Mouse (Mus musculus) Patski (cell line): ENCODE measurements around the gene Gpbp1l1. TPM values are rescaled to one million over a fixed set of nuclear protein-coding genes. Genes with fewer than 3 reads are reported as not detected.
A peak's percentile ranks its signal among the peaks of the same experiment; 100 is the strongest.

ENCODE experiments used
- ATAC-seq: fragments of 100-300 bp; one replicate; pipeline ENCODE4 v1.8.0; 2021
- CTCF ChIA-PET: fragments of 350-600 bp; sonication (Branson Sonifier 250); formaldehyde crosslinking; loops from one replicate; lab custom pipeline; 2022; ENCODE audit warnings: inconsistent platforms; lab: Charles Lee
- POLR2A ChIA-PET: fragments of 350-600 bp; sonication (Branson Sonifier 250); formaldehyde crosslinking; loops from one replicate; lab custom pipeline; 2022; ENCODE audit warnings: antibody characterized with exemption, inconsistent platforms; lab: Charles Lee
- DNase-seq: peaks from one replicate; pipeline ENCODE4 v3.0.0-alpha.2; 2011; ENCODE audit warnings: low read depth, low spot score
- H3K27me3 ChIP-seq: fragments of 371-371 bp; one replicate; pipeline ENCODE4 v1.5.1; 2021
- CTCF ChIP-seq: fragments of 100-300 bp; IDR thresholded peaks from one replicate; pipeline ENCODE4 v1.5.1; 2021
- in situ Hi-C: fragments of 300-500 bp; cut with MboI; formaldehyde crosslinking; loops from 3 replicates; pipeline ENCODE4 v1.11.1; 2018; ENCODE audit warnings: low pct_unique_long_range_greater_than_20kb, mixed read lengths
- polyA plus RNA-seq: library from polyadenylated mRNA; unstranded; gene quantifications from one replicate; pipeline ENCODE4 v1.2.3, GENCODE M21; 2021

Gene Gpbp1l1
- polyA plus RNA-seq, 1 experiment from 2014 or later: 43.9 TPM

DNA sequence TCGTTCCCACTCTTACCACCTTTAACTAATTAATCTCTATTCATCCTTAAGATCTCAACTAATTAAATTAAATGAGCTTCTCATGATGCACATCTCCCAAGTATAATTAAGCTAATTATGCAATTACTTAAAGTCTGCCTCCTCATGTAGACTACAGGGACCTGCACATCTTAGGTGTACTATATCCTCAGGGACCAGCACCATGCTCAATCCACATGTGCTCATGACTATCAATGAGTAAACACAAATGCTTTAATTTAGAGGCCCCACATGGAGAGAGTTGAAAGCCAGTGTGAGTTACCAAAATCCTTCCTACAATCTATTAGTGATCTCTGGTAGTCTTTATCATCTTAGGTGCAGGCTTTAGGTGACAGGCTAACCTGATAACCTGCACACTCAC, 77.7 kb downstream of the Gpbp1l1 start:
- TF ChIP-seq CTCF: no peak
- ATAC-seq (no peak), DNase-seq (no peak)
- in situ Hi-C loops: no loop called here
- H3K27me3 ChIP-seq: no peaks in the 10 kb centered on the region
- ChIA-PET CTCF (interaction anchor here (1.2 kb wide), 1 partner anchor 10 kb away, joined by 3 read pairs; no protein-coding TSS in a partner anchor), POLR2A (no interaction called here)

- ATAC-seq (no peak), DNase-seq (no peak)
- in situ Hi-C loops: no loop called here
- no peaks in the 10 kb centered on the region for H3K27me3 ChIP-seq
- ChIA-PET POLR2A (no interaction called here), CTCF (no interaction called here)
- no peak for TF ChIP-seq CTCF
Measured at GRCm38 (mm10) chr4:116638821-116639220, 81.4 kb downstream of the Gpbp1l1 start.

DNA sequence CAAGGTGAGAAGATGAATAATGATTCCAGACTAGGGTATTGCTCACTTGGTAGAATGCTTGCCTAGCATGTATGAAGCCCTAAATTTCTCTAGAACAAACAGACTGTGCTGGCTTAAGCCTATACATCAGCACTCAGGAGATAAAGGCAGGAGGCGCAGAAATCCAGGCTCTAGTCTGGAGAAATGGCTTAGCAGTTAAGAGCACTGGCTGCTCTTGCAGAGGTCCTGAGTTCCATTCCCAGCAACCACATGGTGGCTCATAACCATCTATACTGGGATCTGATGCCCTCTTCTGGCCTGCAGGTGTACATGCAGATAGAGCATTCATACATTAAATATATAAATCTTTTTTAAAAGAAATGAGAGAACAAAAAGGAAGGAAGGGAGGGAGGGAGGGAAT, 84.6 kb downstream of the Gpbp1l1 start:
- ChIA-PET CTCF (no interaction called here), POLR2A (no interaction called here)
- no peak for ATAC-seq
- in situ Hi-C loops: loop anchor here (10.0 kb wide), 1 partner anchor 53 kb away; no protein-coding TSS in a partner anchor
- no peaks in the 10 kb centered on the region for H3K27me3 ChIP-seq
- no peak for DNase-seq
- peak; percentile 53 for TF ChIP-seq CTCF

Other genes starting within 250 kb of the Gpbp1l1 start
- 36.5 TPM for gene Mast2, start 93.5 kb upstream of the Gpbp1l1 start, polyA plus RNA-seq
- gene Ipp, start 50.1 kb upstream of the Gpbp1l1 start, polyA plus RNA-seq: 15.9 TPM
- gene Tmem69, start 1.7 kb upstream of the Gpbp1l1 start, polyA plus RNA-seq: 8.5 TPM
- 1.8 TPM for gene Ccdc17, start 39.0 kb downstream of the Gpbp1l1 start, polyA plus RNA-seq
- gene Nasp, start 70.3 kb downstream of the Gpbp1l1 start, polyA plus RNA-seq: 49.4 TPM
- gene Akr1a1, start 94.0 kb downstream of the Gpbp1l1 start, polyA plus RNA-seq: 517 TPM
- gene Prdx1, start 127.9 kb downstream of the Gpbp1l1 start, polyA plus RNA-seq: 538 TPM
- gene Mmachc, start 150.7 kb downstream of the Gpbp1l1 start, polyA plus RNA-seq: 12.4 TPM
- 30.5 TPM for gene Ccdc163, start 150.9 kb downstream of the Gpbp1l1 start, polyA plus RNA-seq
- gene Tesk2, start 163.3 kb downstream of the Gpbp1l1 start, polyA plus RNA-seq: 3.6 TPM
- 14.2 TPM for gene Toe1, start 250.0 kb downstream of the Gpbp1l1 start, polyA plus RNA-seq